In the genomic region with DNA sequence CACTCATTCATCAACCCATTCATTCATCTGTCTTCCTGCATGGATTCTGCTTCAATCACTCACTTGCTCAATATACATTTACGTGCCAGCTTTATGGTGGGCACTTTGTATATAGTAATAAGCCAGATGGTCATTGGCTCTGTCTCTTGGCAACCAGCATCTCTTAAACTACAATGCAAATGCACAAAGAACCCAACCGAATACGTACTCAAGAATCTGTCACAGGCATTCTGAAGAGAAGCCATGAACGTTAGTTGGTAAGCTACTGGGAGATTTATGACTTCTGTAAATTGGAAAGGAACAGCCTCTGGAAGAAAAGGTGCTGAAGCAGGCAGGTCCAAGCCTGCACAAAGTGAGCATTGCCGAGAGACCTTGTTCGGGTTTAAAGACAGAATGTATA, we compare ENCODE assay signal across 23 mouse cellular contexts. TPM values are rescaled to one million over a fixed set of nuclear protein-coding genes. Genes with fewer than 3 reads are reported as not detected.
DNase-seq lines count a peak whose midpoint lies in the region; ATAC-seq and TF ChIP-seq lines count a peak whose summit lies in the region.
"Had no signal": no experiment of that assay in that cellular context is flagged by ENCODE, and none has a peak within 500 bp of the region (broad histone marks: within the 10 kb centered on the region; RNA-seq: fewer than 3 reads in every experiment).

No protein-coding gene starts in this region.

- no peak for TF ChIP-seq EP300 in liver, postnatal 0 days (IDR thresholded peaks at IDR 0.05; ENCODE audit: low read depth)

- no peak overlapping the region for H3K4me2 ChIP-seq in liver, embryonic 12.5 days
- H3K4me2 ChIP-seq in liver, postnatal 0 days (ENCODE audit: low read depth, low read length), result no peak overlapping the region
- no peak overlapping the region for H3K4me2 ChIP-seq in neural tube, embryonic 12.5 days (replicated peaks)
- H3K4me2 ChIP-seq in neural tube, embryonic 15.5 days, result no peak overlapping the region
- H3K4me2 ChIP-seq in liver, embryonic 15.5 days, result no peak overlapping the region
- H3K4me2 ChIP-seq: forebrain, embryonic 12.5 days; heart, embryonic 12.5 days; hindbrain, embryonic 15.5 days had no signal

- H3K27ac ChIP-seq in liver, embryonic 12.5 days, result peak overlapping the region; percentile 96
- no peak overlapping the region for H3K27ac ChIP-seq in liver, postnatal 0 days (ENCODE audit: low read depth)
- no peak overlapping the region for H3K27ac ChIP-seq in neural tube, embryonic 12.5 days
- no peak overlapping the region for H3K27ac ChIP-seq in neural tube, embryonic 15.5 days (replicated peaks)
- peak overlapping the region; percentile 95 for H3K27ac ChIP-seq in liver, embryonic 15.5 days (replicated peaks)
- H3K27ac ChIP-seq: embryonic facial prominence, embryonic 10.5 days; forebrain, embryonic 12.5 days; gastrocnemius, adult 2 months; heart, adult 2 months had no signal

- TF ChIP-seq CTCF in liver, postnatal 0 days (IDR thresholded peaks at IDR 0.05; ENCODE audit: low read depth), result no peak

- no peak for DNase-seq in liver, postnatal 0 days
- no peak for DNase-seq in retina, postnatal 1 day
- DNase-seq in gastrocnemius, adult 8-10 months (ENCODE audit: low spot score in 2 of 2), result no peak
- DNase-seq: adrenal gland, adult 2 months; adrenal gland, postnatal 25 days; cerebellum, adult 2 months; cerebellum, postnatal 10 days; gastrocnemius, adult 2 months; gastrocnemius, postnatal 36 days; heart, adult 2 months had no signal

- no peaks in the 10 kb centered on the region for H3K9me3 ChIP-seq in liver, embryonic 12.5 days (replicated peaks)
- H3K9me3 ChIP-seq in liver, postnatal 0 days (ENCODE audit: low read length), result no peaks in the 10 kb centered on the region
- no peaks in the 10 kb centered on the region for H3K9me3 ChIP-seq in neural tube, embryonic 12.5 days
- no peaks in the 10 kb centered on the region for H3K9me3 ChIP-seq in neural tube, embryonic 15.5 days (replicated peaks)
- H3K9me3 ChIP-seq in liver, embryonic 15.5 days (replicated peaks), result no peaks in the 10 kb centered on the region
- H3K9me3 ChIP-seq: embryonic facial prominence, embryonic 10.5 days; forebrain, embryonic 12.5 days; heart, embryonic 12.5 days; hindbrain, embryonic 15.5 days had no signal

- no peaks in the 10 kb centered on the region for H3K27me3 ChIP-seq in liver, embryonic 12.5 days (replicated peaks)
- no peaks in the 10 kb centered on the region for H3K27me3 ChIP-seq in liver, postnatal 0 days (ENCODE audit: insufficient read depth, low read length)
- no peaks in the 10 kb centered on the region for H3K27me3 ChIP-seq in neural tube, embryonic 12.5 days (replicated peaks)
- no peaks in the 10 kb centered on the region for H3K27me3 ChIP-seq in neural tube, embryonic 15.5 days (replicated peaks)
- H3K27me3 ChIP-seq in liver, embryonic 15.5 days, result no peaks in the 10 kb centered on the region
- H3K27me3 ChIP-seq: forebrain, embryonic 12.5 days; heart, embryonic 12.5 days; hindbrain, embryonic 15.5 days had no signal

- no peak overlapping the region for H3K9ac ChIP-seq in liver, embryonic 12.5 days
- H3K9ac ChIP-seq in liver, postnatal 0 days (replicated peaks), result no peak overlapping the region
- no peak overlapping the region for H3K9ac ChIP-seq in neural tube, embryonic 12.5 days
- H3K9ac ChIP-seq in neural tube, embryonic 15.5 days (replicated peaks), result no peak overlapping the region
- H3K9ac ChIP-seq in liver, embryonic 15.5 days, result no peak overlapping the region
- H3K9ac ChIP-seq: forebrain, embryonic 12.5 days; heart, embryonic 12.5 days; hindbrain, embryonic 15.5 days had no signal

- 81% methylated on average over 6 of the region's 6 CpGs for whole genome bisulfite sequencing in liver, embryonic 12.5 days (ENCODE audit: insufficient replicate concordance)
- WGBS in liver, postnatal 0 days (ENCODE audit: insufficient replicate concordance), result 79% methylated on average over 6 of the region's 6 CpGs
- WGBS in neural tube, embryonic 12.5 days, result 24% methylated on average over 6 of the region's 6 CpGs
- 16% methylated on average over 6 of the region's 6 CpGs for WGBS in neural tube, embryonic 15.5 days
- WGBS in liver, embryonic 15.5 days (ENCODE audit: insufficient replicate concordance), result 84% methylated on average over 6 of the region's 6 CpGs

- peaks cover 55% of the 10 kb centered on the region for H3K4me1 ChIP-seq in liver, embryonic 12.5 days
- H3K4me1 ChIP-seq in liver, postnatal 0 days (ENCODE audit: insufficient read depth), result peaks cover 20% of the 10 kb centered on the region
- H3K4me1 ChIP-seq in neural tube, embryonic 12.5 days, result peaks cover 15% of the 10 kb centered on the region
- H3K4me1 ChIP-seq in neural tube, embryonic 15.5 days, result peaks cover 22% of the 10 kb centered on the region
- H3K4me1 ChIP-seq in liver, embryonic 15.5 days (replicated peaks), result peaks cover 44% of the 10 kb centered on the region

- no peak for ATAC-seq in liver, embryonic 12.5 days
- ATAC-seq in liver, postnatal 0 days, result no peak
- peak; percentile 14; the same call in 1 of the 2 replicates for ATAC-seq in neural tube, embryonic 12.5 days (ENCODE audit: low FRiP score, low read depth)
- no peak for ATAC-seq in neural tube, embryonic 15.5 days (ENCODE audit: low FRiP score)
- ATAC-seq in liver, embryonic 15.5 days (ENCODE audit: insufficient read depth), result no peak

- H3K36me3 ChIP-seq in liver, embryonic 12.5 days, result no peaks in the 10 kb centered on the region
- no peaks in the 10 kb centered on the region for H3K36me3 ChIP-seq in liver, postnatal 0 days (replicated peaks; ENCODE audit: insufficient read depth, low read length)
- no peaks in the 10 kb centered on the region for H3K36me3 ChIP-seq in neural tube, embryonic 12.5 days
- H3K36me3 ChIP-seq in neural tube, embryonic 15.5 days, result no peaks in the 10 kb centered on the region
- H3K36me3 ChIP-seq in liver, embryonic 15.5 days (replicated peaks), result no peaks in the 10 kb centered on the region
- H3K36me3 ChIP-seq: embryonic facial prominence, embryonic 10.5 days; forebrain, embryonic 12.5 days; heart, embryonic 12.5 days; hindbrain, embryonic 15.5 days had no signal

- no peak overlapping the region for H3K4me3 ChIP-seq in liver, embryonic 12.5 days
- no peak overlapping the region for H3K4me3 ChIP-seq in liver, postnatal 0 days (ENCODE audit: low read depth, low read length)
- H3K4me3 ChIP-seq in neural tube, embryonic 12.5 days, result no peak overlapping the region
- H3K4me3 ChIP-seq in neural tube, embryonic 15.5 days (replicated peaks), result no peak overlapping the region
- no peak overlapping the region for H3K4me3 ChIP-seq in liver, embryonic 15.5 days (replicated peaks)
- H3K4me3 ChIP-seq: embryonic facial prominence, embryonic 10.5 days; forebrain, embryonic 12.5 days; gastrocnemius, adult 2 months; heart, adult 2 months; heart, embryonic 12.5 days; hindbrain, embryonic 15.5 days had no signal

RNA-seq across cellular contexts. Expression of gene 1700024P04Rik, which starts 36.8 kb away (rescaled TPM):
- not detected in 2 replicates for polyA plus RNA-seq in liver, embryonic 12.5 days (2016; fragmentation: Nextera tagmentation; extraction: Ambion mirVana)
- not detected in 2 replicates for polyA plus RNA-seq in liver, postnatal 0 days (2015; fragmentation: Nextera tagmentation; extraction: Ambion mirVana)
- not detected in 2 replicates for polyA plus RNA-seq in neural tube, embryonic 12.5 days (2016; fragmentation: Nextera tagmentation; extraction: Ambion mirVana)
- not detected in 2 replicates for polyA plus RNA-seq in neural tube, embryonic 15.5 days (2015; fragmentation: Nextera tagmentation; extraction: Ambion mirVana)
- polyA plus RNA-seq in liver, embryonic 15.5 days (2015; fragmentation: Nextera tagmentation; extraction: Ambion mirVana), result not detected in 2 replicates
- not detected for total RNA-seq in gastrocnemius, adult 8-10 months (2022)
- total RNA-seq: adrenal gland, adult 2 months; adrenal gland, postnatal 25 days; ES-E14; gastrocnemius, adult 2 months; gastrocnemius, postnatal 36 days; heart, adult 2 months; heart, postnatal 25 days had no signal
- polyA plus RNA-seq: adrenal gland, adult 2 months; cerebellum, adult 2 months; embryonic facial prominence, embryonic 10.5 days; embryonic facial prominence, embryonic 14.5 days; forebrain, embryonic 12.5 days; heart, adult 2 months; heart, embryonic 12.5 days; heart, embryonic 16.5 days; hindbrain, embryonic 11.5 days; hindbrain, embryonic 15.5 days had no signal

Comparison
In these comparisons a context has a peak if more than half of its experiments do, and no peak if none do; other contexts are left out.
1. H3K27ac ChIP-seq: peak in liver, embryonic 12.5 days (single experiment) and liver, embryonic 15.5 days (single experiment); none in liver, postnatal 0 days (single experiment), neural tube, embryonic 12.5 days (single experiment) and neural tube, embryonic 15.5 days (single experiment).